Mouse (Mus musculus): ENCODE data around the gene Hoxa3. TPM values are rescaled to one million over a fixed set of nuclear protein-coding genes. Genes with fewer than 3 reads are reported as not detected.

The Hoxa3 gene
- total and polyA plus RNA-seq, 3 experiments = 0.08 to 0.38 (median 0.34) TPM

- Histone ChIP-seq H3K4me2 (ENCODE audit: insufficient read depth, low read depth, poor library complexity, severe bottlenecking) (no peak overlapping the region), H3K79me2 (replicated peaks; ENCODE audit: control insufficient read depth, extremely low read depth, insufficient read depth, poor library complexity, severe bottlenecking) (no peaks in the 10 kb centered on the region), H3K9me3 (replicated peaks; ENCODE audit: low read length) (peaks cover 9% of the 10 kb centered on the region), H3K36me3 (replicated peaks in 1 of 2; ENCODE audit: control insufficient read depth in 1 of 2, insufficient read depth in 1 of 2, low read length in 1 of 2) (peaks cover 0 to 3% of the 10 kb centered on the region in 2 experiments), H3K4me3 (replicated peaks in 1 of 3; ENCODE audit: low read depth in 2 of 3, low read length in 2 of 3, poor library complexity in 1 of 3) (no peak overlapping the region), H3K9ac (ENCODE audit: insufficient read depth, low read depth) (no peak overlapping the region), H3K27me3 (replicated peaks) (no peaks in the 10 kb centered on the region), H3K4me1 (ENCODE audit: control insufficient read depth in 1 of 2, insufficient read depth in 2 of 2) (no peaks in the 10 kb centered on the region), H3K27ac (ENCODE audit: insufficient read depth, low read depth) (no peak overlapping the region)
- in situ Hi-C loops (cut with MboI; ENCODE audit: low pct_ligation_motif_present, low pct_unique_long_range_greater_than_20kb, low sequenced_read_pairs) = no loop called here
- no peak for DNase-seq (ENCODE audit: extremely low read depth)
- dilution Hi-C loops (cut with MboI; ENCODE audit: extremely low pct_ligation_motif_present, extremely low pct_unique_long_range_greater_than_20kb, low sequenced_read_pairs) = no loop called here
- TF ChIP-seq UBTF (IDR thresholded peaks at IDR 0.05; ENCODE audit: low read depth, low read length) (no peak), ZMIZ1 (IDR thresholded peaks at IDR 0.05; ENCODE audit: low read depth, low read length) (no peak), POLR2A (IDR thresholded peaks at IDR 0.05; ENCODE audit: low read depth, low read length) (no peak), MAZ (IDR thresholded peaks at IDR 0.05; ENCODE audit: low read depth, low read length) (no peak), PAX5 (IDR thresholded peaks at IDR 0.05; ENCODE audit: low read length) (no peak), ZNF384 (IDR thresholded peaks at IDR 0.05; ENCODE audit: low read depth, low read length) (no peak), KAT2A (IDR thresholded peaks at IDR 0.05; ENCODE audit: insufficient replicate concordance, low read length) (no peak), E2F4 (IDR thresholded peaks at IDR 0.05; ENCODE audit: insufficient replicate concordance, low read depth, low read length) (no peak), TCF12 (IDR thresholded peaks at IDR 0.05; ENCODE audit: low read depth, low read length) (no peak), SMC3 (IDR thresholded peaks at IDR 0.05; ENCODE audit: low read depth, low read length) (no peak), USF2 (conservative IDR thresholded peaks at IDR 0.05; ENCODE audit: low read depth, low read length) (no peak)
Observed at GRCm38 (mm10) chr6:52175864-52176263, 37.3 kb downstream of the Hoxa3 start.

- in situ Hi-C loops (cut with MboI; ENCODE audit: low pct_ligation_motif_present, low pct_unique_long_range_greater_than_20kb, low sequenced_read_pairs) = no loop called here
- no peaks in the 10 kb centered on the region for H3K27me3 ChIP-seq (replicated peaks)
- no peak overlapping the region for H3K4me2 ChIP-seq (ENCODE audit: insufficient read depth, low read depth, poor library complexity, severe bottlenecking)
- dilution Hi-C loops (cut with MboI; ENCODE audit: extremely low pct_ligation_motif_present, extremely low pct_unique_long_range_greater_than_20kb, low sequenced_read_pairs) = no loop called here
- H3K9me3 ChIP-seq (replicated peaks; ENCODE audit: low read length) = peaks cover 9% of the 10 kb centered on the region
- DNase-seq (ENCODE audit: extremely low read depth) = no peak
- no peak overlapping the region for H3K9ac ChIP-seq (ENCODE audit: insufficient read depth, low read depth)
- H3K36me3 ChIP-seq (replicated peaks in 1 of 2; ENCODE audit: control insufficient read depth in 1 of 2, insufficient read depth in 1 of 2, low read length in 1 of 2) = peaks cover 0 to 3% of the 10 kb centered on the region in 2 experiments
- no peaks in the 10 kb centered on the region for H3K79me2 ChIP-seq (replicated peaks; ENCODE audit: control insufficient read depth, extremely low read depth, insufficient read depth, poor library complexity, severe bottlenecking)
- no peak for TF ChIP-seq ELF1 (IDR thresholded peaks at IDR 0.05; ENCODE audit: low read depth, low read length)
- no peaks in the 10 kb centered on the region for H3K4me1 ChIP-seq (ENCODE audit: control insufficient read depth in 1 of 2, insufficient read depth in 2 of 2)
- no peak overlapping the region for H3K4me3 ChIP-seq (replicated peaks in 1 of 3; ENCODE audit: low read depth in 2 of 3, low read length in 2 of 3, poor library complexity in 1 of 3)
- H3K27ac ChIP-seq (ENCODE audit: insufficient read depth, low read depth) = no peak overlapping the region
Observed at GRCm38 (mm10) chr6:52174968-52175751, 38.0 kb downstream of the Hoxa3 start.

- Histone ChIP-seq H3K36me3 (replicated peaks in 1 of 2; ENCODE audit: control insufficient read depth in 1 of 2, insufficient read depth in 1 of 2, low read length in 1 of 2) (peaks cover 3 to 10% of the 10 kb centered on the region in 2 experiments), H3K4me2 (ENCODE audit: insufficient read depth, low read depth, poor library complexity, severe bottlenecking) (no peak overlapping the region)
Observed at GRCm38 (mm10) chr6:52173648-52174047, 39.5 kb downstream of the Hoxa3 start.

More at GRCm38 (mm10) chr6:52173648-52174047, 39.5 kb downstream of the Hoxa3 start:
- Histone ChIP-seq H3K79me2 (replicated peaks; ENCODE audit: control insufficient read depth, extremely low read depth, insufficient read depth, poor library complexity, severe bottlenecking) (no peaks in the 10 kb centered on the region), H3K9me3 (replicated peaks; ENCODE audit: low read length) (peaks cover 9% of the 10 kb centered on the region), H3K9ac (ENCODE audit: insufficient read depth, low read depth) (no peak overlapping the region), H3K27me3 (replicated peaks) (no peaks in the 10 kb centered on the region), H3K4me3 (replicated peaks in 1 of 3; ENCODE audit: low read depth in 2 of 3, low read length in 2 of 3, poor library complexity in 1 of 3) (no peak overlapping the region), H3K27ac (ENCODE audit: insufficient read depth, low read depth) (no peak overlapping the region), H3K4me1 (ENCODE audit: control insufficient read depth in 1 of 2, insufficient read depth in 2 of 2) (no peaks in the 10 kb centered on the region)
- in situ Hi-C loops (cut with MboI; ENCODE audit: low pct_ligation_motif_present, low pct_unique_long_range_greater_than_20kb, low sequenced_read_pairs) (no loop called here), dilution Hi-C loops (cut with MboI; ENCODE audit: extremely low pct_ligation_motif_present, extremely low pct_unique_long_range_greater_than_20kb, low sequenced_read_pairs) (no loop called here)
- DNase-seq (ENCODE audit: extremely low read depth) = no peak
- TF ChIP-seq MEF2A (IDR thresholded peaks at IDR 0.05; ENCODE audit: borderline replicate concordance, low read depth, low read length) = no peak
- no peak for TF ChIP-seq ZC3H11A (IDR thresholded peaks at IDR 0.05; ENCODE audit: low read depth, low read length)
- no peak for TF ChIP-seq CHD2 (IDR thresholded peaks at IDR 0.05; ENCODE audit: low read length)
- TF ChIP-seq ZMIZ1 (IDR thresholded peaks at IDR 0.05; ENCODE audit: low read depth, low read length) = no peak
- no peak for TF ChIP-seq BHLHE40 (IDR thresholded peaks at IDR 0.05; ENCODE audit: low read depth, low read length)
- TF ChIP-seq POLR2AphosphoS2 (IDR thresholded peaks at IDR 0.05; ENCODE audit: low read depth, low read length) = no peak
- no peak for TF ChIP-seq SIN3A (IDR thresholded peaks at IDR 0.05; ENCODE audit: low read length)
- TF ChIP-seq EP300 (IDR thresholded peaks at IDR 0.05; ENCODE audit: low read length) = no peak
- TF ChIP-seq JUND (conservative IDR thresholded peaks at IDR 0.05; ENCODE audit: low read depth, low read length) = no peak
- TF ChIP-seq KAT2A (IDR thresholded peaks at IDR 0.05; ENCODE audit: insufficient replicate concordance, low read length) = no peak
- no peak for TF ChIP-seq MAX (IDR thresholded peaks at IDR 0.05; ENCODE audit: low read length)
- no peak for TF ChIP-seq MAZ (IDR thresholded peaks at IDR 0.05; ENCODE audit: low read depth, low read length)
- no peak for TF ChIP-seq TCF12 (IDR thresholded peaks at IDR 0.05; ENCODE audit: low read depth, low read length)
- no peak for TF ChIP-seq CTCF (conservative IDR thresholded peaks at IDR 0.05 in 1 of 2, IDR thresholded peaks at IDR 0.05 in 1 of 2; ENCODE audit: low read depth in 2 of 2, low read length in 2 of 2)
- no peak for TF ChIP-seq HCFC1 (IDR thresholded peaks at IDR 0.05; ENCODE audit: low read depth, low read length)
- TF ChIP-seq IRF4 (IDR thresholded peaks at IDR 0.05; ENCODE audit: low read depth, low read length) = no peak
- no peak for TF ChIP-seq ETS1 (conservative IDR thresholded peaks at IDR 0.05; ENCODE audit: low read depth, low read length)
- no peak for TF ChIP-seq SMC3 (IDR thresholded peaks at IDR 0.05; ENCODE audit: low read depth, low read length)

Data from CH12.LX (cell line).